Mouse (Mus musculus) ES-E14 (cell line): ENCODE measurements around the gene Ttc9c. TPM values are rescaled to one million over a fixed set of nuclear protein-coding genes. Genes with fewer than 3 reads are reported as not detected.

Experiments
- DNase-seq: peaks from one replicate; pipeline ENCODE4 v3.0.0-alpha.2; 2013; ENCODE audit warnings: low read depth, low spot score
- H3K27ac ChIP-seq: 2 replicates; pipeline ENCODE4 v1.5.1; 2012; ENCODE audit warnings: low read depth, mild to moderate bottlenecking, low read length, moderate library complexity, mixed read lengths; ENCODE audit not compliant: poor library complexity, insufficient read depth, severe bottlenecking
- H3K36me3 ChIP-seq: 2 replicates; pipeline ENCODE4 v1.6.1; 2012; ENCODE audit warnings: mild to moderate bottlenecking, low read length, moderate library complexity, mixed read lengths; ENCODE audit not compliant: control insufficient read depth, poor library complexity, insufficient read depth, severe bottlenecking
- H3K4me1 ChIP-seq, 2 experiments: fragments of 150-350 bp in 1 of 2; sonication (generic) in 1 of 2; 2 replicates each; pipeline ENCODE4 v1.6.1; 2012; ENCODE audit warnings: low read length in 2 of 2, mild to moderate bottlenecking in 1 of 2, mixed read lengths in 1 of 2; ENCODE audit not compliant: control insufficient read depth in 2 of 2, insufficient read depth in 2 of 2, poor library complexity in 1 of 2
- H3K4me3 ChIP-seq, 2 experiments: fragments of 150-350 bp in 1 of 2; sonication (generic) in 1 of 2; 2 replicates each; pipeline ENCODE4 v1.5.1; 2012; ENCODE audit warnings: low read length in 2 of 2, low read depth in 1 of 2, mild to moderate bottlenecking in 1 of 2, mixed read lengths in 1 of 2; ENCODE audit not compliant: insufficient read depth in 1 of 2, poor library complexity in 1 of 2, severe bottlenecking in 1 of 2
- H3K9ac ChIP-seq: 2 replicates; pipeline ENCODE4 v1.6.1; 2012; ENCODE audit warnings: low read depth, mild to moderate bottlenecking, low read length, mixed read lengths; ENCODE audit not compliant: poor library complexity, insufficient read depth, severe bottlenecking
- H3K9me3 ChIP-seq: fragments of 150-350 bp; sonication (generic); 2 replicates; pipeline ENCODE4 v1.6.1; 2012; ENCODE audit warnings: low read depth, mild to moderate bottlenecking, low read length; ENCODE audit not compliant: control insufficient read depth, insufficient read depth
- CHD2 ChIP-seq: IDR thresholded peaks from 2 replicates; pipeline ENCODE4 v1.6.1; 2014; ENCODE audit warnings: mild to moderate bottlenecking, low read depth, low read length, inconsistent platforms
- HCFC1 ChIP-seq: IDR thresholded peaks from 2 replicates; pipeline ENCODE4 v1.6.1; 2012; ENCODE audit warnings: low read length, inconsistent platforms, borderline replicate concordance; ENCODE audit not compliant: insufficient read depth
- MAFK ChIP-seq: IDR thresholded peaks from 2 replicates; pipeline ENCODE4 v1.6.1; 2014; ENCODE audit warnings: mild to moderate bottlenecking, low read depth, low read length, inconsistent platforms; ENCODE audit not compliant: insufficient read depth
- ZC3H11A ChIP-seq: IDR thresholded peaks from 2 replicates; pipeline ENCODE4 v1.6.1; 2012; ENCODE audit warnings: low read depth, mild to moderate bottlenecking, inconsistent platforms, low read length, borderline replicate concordance
- ZNF384 ChIP-seq: IDR thresholded peaks from 2 replicates; pipeline ENCODE4 v1.6.1; 2012; ENCODE audit warnings: low read depth, low read length, inconsistent platforms
- in situ Hi-C, 2 experiments: fragments of 600-800 bp; cut with MboI; formaldehyde crosslinking; loops; one replicate each; pipeline ENCODE4 v1.15.1; 2025; ENCODE audit warnings: low sequenced_read_pairs in 2 of 2, inconsistent platforms in 1 of 2; ENCODE audit not compliant: unreplicated experiment in 2 of 2
- total RNA-seq: library from RNA; depleted of rRNA; stranded (reverse); fragments of 300-350 nt; gene quantifications from 2 replicates; pipeline ENCODE4 v1.2.3, GENCODE M21; 2012

Gene Ttc9c
- total RNA-seq, 1 experiment, result 42.6 TPM

DNA sequence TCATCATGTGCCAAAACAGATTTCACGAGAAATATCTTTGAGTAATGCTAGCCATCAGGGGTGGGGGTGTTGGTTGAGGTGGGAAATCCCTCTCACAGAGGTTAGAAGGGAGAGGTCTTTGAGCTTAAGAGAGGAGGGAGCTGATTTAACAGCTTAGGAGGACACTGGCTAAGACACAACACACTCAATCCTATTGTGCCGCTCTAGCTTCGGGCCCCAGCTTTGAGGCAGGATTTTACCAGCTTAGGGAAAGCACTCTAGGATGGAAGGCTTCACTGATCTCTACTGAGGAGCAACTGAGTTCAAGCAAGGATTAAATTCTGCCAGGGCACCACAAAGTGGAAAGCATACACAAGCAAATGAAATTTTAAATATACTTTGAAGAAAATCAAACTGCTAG lies 2.1 kb downstream of the Ttc9c start:
- peaks cover 16% of the 10 kb centered on the region for H3K36me3 ChIP-seq
- no peak overlapping the region for H3K4me3 ChIP-seq

DNA sequence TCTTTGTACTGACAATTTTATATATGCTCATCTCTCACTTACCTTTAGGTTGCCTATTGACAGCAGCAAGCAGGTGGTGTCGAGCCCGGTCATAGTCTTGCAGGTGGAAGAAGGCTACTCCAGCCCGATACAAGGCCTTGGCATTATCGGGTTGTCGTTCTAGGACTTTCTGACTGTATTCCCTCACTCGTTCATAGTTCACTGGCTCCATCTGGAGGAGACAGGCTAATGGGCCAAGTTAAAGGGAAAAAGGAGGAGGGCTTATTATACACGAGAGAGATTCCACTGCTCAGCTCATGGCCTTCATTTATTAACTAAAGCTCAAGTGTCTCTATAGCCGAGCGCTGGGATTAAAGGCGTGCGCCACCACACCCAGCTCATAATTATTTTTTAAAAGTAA lies 3.3 kb downstream of the Ttc9c start:
- Histone ChIP-seq H3K4me1 (peaks cover 0 to 3% of the 10 kb centered on the region in 2 experiments; a peak in 1 of 4 replicates), H3K9ac (no peak overlapping the region), H3K9me3 (no peaks in the 10 kb centered on the region), H3K27ac (no peak overlapping the region), H3K36me3 (peaks cover 18% of the 10 kb centered on the region), H3K4me3 (no peak overlapping the region)
- TF ChIP-seq MAFK, result no peak
- no peak for TF ChIP-seq ZNF384
- TF ChIP-seq ZC3H11A, result no peak
- TF ChIP-seq CHD2, result no peak
- TF ChIP-seq HCFC1, result no peak
- in situ Hi-C loops, result no loop called here
- no peak for DNase-seq

More for the DNA sequence above, 2.1 kb downstream of the Ttc9c start:
- peaks cover 0 to 9% of the 10 kb centered on the region in 2 experiments; a peak in 1 of 4 replicates for H3K4me1 ChIP-seq
- DNase-seq, result no peak
- no peaks in the 10 kb centered on the region for H3K9me3 ChIP-seq
- in situ Hi-C loops, result no loop called here
- TF ChIP-seq HCFC1 (no peak), ZC3H11A (no peak)
- no peak overlapping the region for H3K27ac ChIP-seq
- no peak overlapping the region; the same call in none of the 2 replicates for H3K9ac ChIP-seq

DNA sequence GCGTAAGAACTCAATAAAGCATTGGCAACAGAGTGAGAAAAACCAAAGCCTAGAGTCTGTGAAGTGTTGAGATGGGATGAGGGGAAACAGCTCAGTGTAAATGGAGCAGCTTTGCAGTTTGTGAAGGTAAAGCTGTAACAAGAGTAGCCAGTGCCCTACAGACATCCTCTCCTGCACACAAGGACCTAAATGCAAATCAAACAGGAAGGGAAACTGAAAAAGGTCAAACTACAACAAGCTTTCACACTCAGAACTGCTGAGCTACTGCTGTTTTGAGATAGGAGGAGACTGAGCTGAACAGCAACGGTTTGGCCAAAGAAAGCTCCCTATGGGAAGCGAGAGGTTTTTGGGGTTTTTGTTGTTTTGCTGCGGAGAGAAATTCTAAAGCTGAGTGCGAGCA lies 12.3 kb downstream of the Ttc9c start:
- peak overlapping the region; percentile 39; the same call in 1 of the 2 replicates for H3K27ac ChIP-seq

DNA sequence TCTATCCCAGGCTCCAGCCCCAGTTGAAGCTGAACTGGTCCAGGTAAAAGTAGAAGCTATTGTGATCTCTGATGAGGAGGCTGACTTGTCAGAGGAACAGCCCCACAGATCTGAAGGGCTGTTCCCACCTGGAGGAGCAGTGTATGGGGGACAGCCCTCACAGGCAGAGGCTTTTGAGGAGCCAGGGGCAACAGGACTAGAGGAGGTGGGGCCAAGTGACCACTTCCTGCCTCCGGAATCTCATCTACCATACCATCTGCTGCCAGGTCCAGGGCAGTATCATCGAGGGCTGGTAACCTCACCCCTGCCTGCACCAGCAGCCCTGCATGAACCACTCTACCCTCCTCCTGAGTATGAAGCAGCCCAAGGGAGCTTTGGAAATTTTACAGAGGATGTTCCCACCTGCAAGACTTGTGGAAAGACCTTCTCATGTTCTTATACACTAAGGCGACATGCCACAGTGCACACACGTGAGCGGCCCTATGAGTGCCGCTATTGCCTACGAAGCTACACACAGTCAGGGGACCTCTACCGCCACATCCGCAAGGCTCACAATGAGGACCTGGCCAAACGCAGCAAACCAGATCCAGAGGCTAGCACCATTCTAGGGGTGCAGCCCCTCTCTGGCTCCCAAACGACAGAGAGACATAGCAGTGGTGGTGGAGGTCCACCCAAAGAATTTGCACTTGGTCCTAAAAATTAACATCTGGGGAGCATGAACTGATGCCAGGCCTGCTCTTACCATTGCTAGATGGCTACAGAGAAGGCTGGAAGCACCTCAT lies 15.1 kb downstream of the Ttc9c start:
- Histone ChIP-seq H3K9me3 (no peaks in the 10 kb centered on the region), H3K4me3 (no peak overlapping the region), H3K4me1 (peaks cover 7 to 9% of the 10 kb centered on the region in 2 experiments), H3K27ac (no peak overlapping the region), H3K9ac (no peak overlapping the region), H3K36me3 (peaks cover 5% of the 10 kb centered on the region; the same call in 1 of the 2 replicates)
- in situ Hi-C loops, result no loop called here
- no peak for DNase-seq
- TF ChIP-seq CHD2, result no peak

More for the DNA sequence above, 12.3 kb downstream of the Ttc9c start:
- no peak overlapping the region for H3K4me3 ChIP-seq
- no peaks in the 10 kb centered on the region for H3K9me3 ChIP-seq
- TF ChIP-seq MAFK (no peak), ZC3H11A (no peak), ZNF384 (no peak), HCFC1 (no peak)
- no peak overlapping the region for H3K9ac ChIP-seq
- peaks cover 10% of the 10 kb centered on the region for H3K36me3 ChIP-seq
- H3K4me1 ChIP-seq, result peaks cover 3 to 9% of the 10 kb centered on the region in 2 experiments; a peak in 3 of 4 replicates
- no peak for DNase-seq
- in situ Hi-C loops, result no loop called here

DNA sequence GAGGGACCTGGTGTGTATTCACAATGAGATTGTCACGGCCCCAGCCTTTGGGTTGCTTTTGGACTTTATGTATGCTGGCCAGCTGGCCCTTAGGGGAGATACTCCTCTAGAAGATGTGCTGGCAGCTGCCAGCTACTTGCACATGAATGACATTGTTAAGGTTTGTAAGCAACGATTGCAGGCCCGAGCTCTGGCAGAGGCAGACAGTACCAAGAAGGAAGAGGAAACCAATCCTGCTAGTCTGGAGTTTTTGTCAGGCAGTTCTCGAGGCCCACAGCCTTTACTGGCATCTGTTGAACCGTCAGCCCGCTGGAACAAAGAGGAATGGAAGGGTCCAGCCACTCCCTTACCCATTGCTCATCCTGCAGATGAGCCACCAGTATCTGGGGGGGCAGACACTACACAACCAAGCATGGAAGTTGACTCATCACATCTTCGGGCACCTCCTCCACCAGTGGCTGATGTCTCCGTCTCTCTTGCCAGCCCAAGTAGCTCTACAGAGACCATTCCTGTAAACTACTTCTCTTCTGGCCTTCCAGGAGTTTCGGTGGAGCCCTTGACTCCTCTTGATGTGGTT lies 15.8 kb downstream of the Ttc9c start:
- Histone ChIP-seq H3K36me3 (peaks cover 5% of the 10 kb centered on the region; the same call in 1 of the 2 replicates), H3K9ac (peak overlapping the region; percentile 69; the same call in 1 of the 2 replicates), H3K27ac (no peak overlapping the region; the same call in 1 of the 2 replicates), H3K4me3 (peak overlapping the region; percentile 82 to 99; a peak in 2 of 4 replicates), H3K9me3 (no peaks in the 10 kb centered on the region), H3K4me1 (peaks cover 7 to 9% of the 10 kb centered on the region in 2 experiments)
- in situ Hi-C loops, result no loop called here
- TF ChIP-seq MAFK (no peak), CHD2 (no peak), ZC3H11A (no peak), HCFC1 (no peak), ZNF384 (no peak)
- no peak for DNase-seq
